Mouse (Mus musculus) intestine, embryonic 15.5 days (tissue): ENCODE data around the gene Tvp23a. TPM values are rescaled to one million over a fixed set of nuclear protein-coding genes. Genes with fewer than 3 reads are reported as not detected.
A peak's percentile ranks its signal among the peaks of the same experiment; 100 is the strongest.

Experiments used
- ATAC-seq: fragments of 200-750 bp; cut with Nextera tagmentation; 2 replicates; pipeline ENCODE4 v1.8.0; 2017; ENCODE audit warnings: moderate TSS enrichment, moderate library complexity
- H3K27ac ChIP-seq: fragments of 300-500 bp; sonication (generic); 2 replicates; pipeline ENCODE4 v1.5.1; 2015; ENCODE audit warnings: mild to moderate bottlenecking, inconsistent platforms
- H3K27me3 ChIP-seq: fragments of 300-500 bp; sonication (generic); replicated peaks from 2 replicates; pipeline ENCODE4 v1.6.1; 2015; ENCODE audit warnings: inconsistent platforms
- H3K36me3 ChIP-seq: fragments of 300-500 bp; sonication (generic); 2 replicates; pipeline ENCODE4 v1.6.1; 2015; ENCODE audit warnings: inconsistent platforms
- H3K4me1 ChIP-seq: fragments of 300-500 bp; sonication (generic); replicated peaks from 2 replicates; pipeline ENCODE4 v1.6.1; 2015; ENCODE audit warnings: inconsistent platforms
- H3K4me2 ChIP-seq: fragments of 300-500 bp; sonication (generic); replicated peaks from 2 replicates; pipeline ENCODE4 v1.6.1; 2015; ENCODE audit warnings: mild to moderate bottlenecking, inconsistent platforms
- H3K4me3 ChIP-seq: fragments of 300-500 bp; sonication (generic); replicated peaks from 2 replicates; pipeline ENCODE4 v1.5.1; 2015; ENCODE audit warnings: inconsistent platforms
- H3K9ac ChIP-seq: fragments of 300-500 bp; sonication (generic); 2 replicates; pipeline ENCODE4 v1.6.1; 2015; ENCODE audit warnings: inconsistent platforms
- H3K9me3 ChIP-seq: fragments of 300-500 bp; sonication (generic); 2 replicates; pipeline ENCODE4 v1.6.1; 2016; ENCODE audit warnings: inconsistent platforms
- WGBS: fragments of 180-500 bp; shearing (Covaris S2); methylation state at CpG from one replicate; pipeline ENCODE4 v1.1.7; 2015; 5-methylcytosine and 5-hydroxymethylcytosine counted together
- polyA plus RNA-seq: library from polyadenylated mRNA; unstranded; fragments of >200 nt; fragmentation: Nextera tagmentation; extraction: Ambion mirVana; gene quantifications from 2 replicates; pipeline ENCODE4 v1.2.1, GENCODE M21; 2015

The Tvp23a gene
- polyA plus RNA-seq, 1 experiment from 2014 or later: 9.0 TPM

DNA sequence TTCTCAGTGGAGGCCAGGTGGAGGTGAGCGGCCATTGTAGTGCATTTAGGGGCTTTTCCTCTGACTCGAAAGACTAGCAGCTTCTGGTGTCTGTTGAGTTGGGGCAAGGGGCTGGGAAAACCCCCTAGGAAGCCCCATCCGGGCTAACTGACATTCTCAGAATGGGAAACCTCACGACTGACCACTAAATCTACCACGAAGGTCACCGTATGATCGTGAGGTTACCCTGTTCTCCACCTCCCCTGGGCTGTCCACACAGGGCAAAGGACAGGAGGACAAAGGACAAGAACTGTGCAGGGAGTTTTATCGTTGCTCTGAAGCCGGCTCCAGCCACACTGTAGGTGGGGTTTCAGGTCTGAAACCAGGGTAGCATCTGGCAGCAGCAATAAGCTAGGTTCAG lies 1.8 kb upstream of the Tvp23a start:
- WGBS: 80% methylated on average over 9 of the region's 9 CpGs
- no peaks in the 10 kb centered on the region for H3K36me3 ChIP-seq
- H3K4me2 ChIP-seq: no peak overlapping the region
- H3K9ac ChIP-seq: no peak overlapping the region
- no peak overlapping the region for H3K27ac ChIP-seq
- no peaks in the 10 kb centered on the region for H3K27me3 ChIP-seq
- ATAC-seq: no peak
- peaks cover 26% of the 10 kb centered on the region for H3K4me1 ChIP-seq
- H3K9me3 ChIP-seq: no peaks in the 10 kb centered on the region
- H3K4me3 ChIP-seq: no peak overlapping the region

DNA sequence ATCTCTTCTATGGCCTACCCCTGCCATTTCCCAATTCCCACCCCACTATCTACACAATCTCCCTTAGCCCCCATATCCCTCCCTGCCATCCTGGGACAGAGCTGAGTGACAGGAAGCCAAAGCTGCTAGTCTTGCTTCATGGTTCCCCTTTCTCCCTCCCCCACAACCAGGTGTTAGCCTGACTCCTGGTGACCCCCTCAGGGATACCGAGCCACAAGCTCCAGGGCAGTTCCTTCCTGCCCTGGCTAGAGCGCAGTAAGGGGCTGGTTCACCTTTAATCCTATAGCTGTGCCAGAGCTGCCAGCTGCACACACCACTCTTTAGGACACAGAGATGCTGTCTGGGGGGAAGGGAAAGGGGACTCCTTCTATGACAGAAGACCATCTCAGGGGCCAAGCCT lies 619 bp upstream of the Tvp23a start:
- Histone ChIP-seq H3K4me2 (peak overlapping the region; percentile 63), H3K4me1 (peaks cover 22% of the 10 kb centered on the region), H3K36me3 (no peaks in the 10 kb centered on the region), H3K27me3 (no peaks in the 10 kb centered on the region), H3K4me3 (peak overlapping the region; percentile 38), H3K27ac (no peak overlapping the region), H3K9ac (peak overlapping the region; percentile 21; the same call in 1 of the 2 replicates), H3K9me3 (no peaks in the 10 kb centered on the region)
- WGBS: 71% methylated on average over 2 of the region's 2 CpGs
- 0 out of 2 replicates have a peak, but pooled peaks have one; percentile 6 for ATAC-seq

DNA sequence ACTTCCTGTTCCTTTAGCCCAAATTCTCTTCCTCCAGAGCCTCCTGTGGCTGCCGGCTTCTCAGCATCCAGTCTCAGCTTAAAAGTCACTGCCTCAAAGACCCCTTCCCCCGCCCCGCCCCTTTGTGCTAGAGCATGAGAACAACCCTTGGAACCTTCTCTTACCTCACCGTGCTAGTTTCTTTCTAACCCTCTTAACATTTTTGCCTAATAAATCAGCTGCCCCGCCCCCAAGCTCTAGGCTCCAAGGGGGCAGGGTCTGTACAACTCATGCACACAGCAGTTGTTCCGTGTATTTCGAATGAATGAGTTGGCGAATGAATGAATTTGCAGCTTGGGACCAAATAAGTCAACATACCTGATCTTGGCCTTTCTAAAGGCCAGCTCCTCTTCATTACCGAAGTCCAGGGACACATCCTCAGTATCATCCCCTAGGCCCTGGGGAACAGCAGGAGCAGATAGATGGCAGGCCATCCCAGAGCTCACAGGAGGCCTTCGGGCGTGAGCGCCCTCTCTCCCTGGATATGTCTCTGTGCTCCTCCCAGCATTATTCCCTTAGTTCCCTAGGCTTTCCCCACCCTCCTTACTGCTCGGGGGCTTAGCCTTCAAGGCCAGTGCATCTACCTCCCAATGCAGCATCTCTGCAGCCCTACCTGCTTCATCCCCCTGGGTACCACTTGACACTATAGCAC lies 444 bp downstream of the Tvp23a start:
- H3K9ac ChIP-seq: peak overlapping the region; percentile 37
- H3K4me2 ChIP-seq: peak overlapping the region; percentile 63
- no peaks in the 10 kb centered on the region for H3K9me3 ChIP-seq
- peak; percentile 65 for ATAC-seq
- H3K27ac ChIP-seq: peak overlapping the region; percentile 13; the same call in 1 of the 2 replicates
- H3K4me3 ChIP-seq: peak overlapping the region; percentile 38
- 23% methylated on average over 13 of the region's 13 CpGs for WGBS
- no peaks in the 10 kb centered on the region for H3K36me3 ChIP-seq
- no peaks in the 10 kb centered on the region for H3K27me3 ChIP-seq
- H3K4me1 ChIP-seq: peaks cover 15% of the 10 kb centered on the region

DNA sequence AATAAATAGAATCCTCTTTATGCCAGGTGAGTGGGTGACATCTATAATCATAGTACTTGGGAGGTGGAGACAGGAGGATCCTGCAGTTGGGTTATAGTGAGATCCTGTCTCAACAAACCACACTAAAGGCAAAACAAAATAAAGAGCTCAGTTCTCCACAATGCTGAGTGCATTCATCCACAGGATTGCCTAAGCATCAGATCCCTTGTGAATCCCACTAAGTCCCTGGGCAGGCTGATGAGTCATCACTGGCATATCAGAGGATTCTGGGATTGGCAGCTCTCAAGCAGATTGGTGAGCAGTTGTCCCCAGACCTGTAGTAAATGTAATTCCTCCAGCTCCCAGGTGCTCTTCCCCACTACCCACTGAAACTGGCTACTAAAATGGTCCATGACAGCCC lies 3.4 kb downstream of the Tvp23a start:
- no peak overlapping the region for H3K27ac ChIP-seq
- H3K4me2 ChIP-seq: no peak overlapping the region
- no peaks in the 10 kb centered on the region for H3K27me3 ChIP-seq
- no peak overlapping the region for H3K4me3 ChIP-seq
- H3K4me1 ChIP-seq: peaks cover 14% of the 10 kb centered on the region
- no peaks in the 10 kb centered on the region for H3K9me3 ChIP-seq
- no peaks in the 10 kb centered on the region for H3K36me3 ChIP-seq
- no peak overlapping the region for H3K9ac ChIP-seq
- ATAC-seq: no peak

DNA sequence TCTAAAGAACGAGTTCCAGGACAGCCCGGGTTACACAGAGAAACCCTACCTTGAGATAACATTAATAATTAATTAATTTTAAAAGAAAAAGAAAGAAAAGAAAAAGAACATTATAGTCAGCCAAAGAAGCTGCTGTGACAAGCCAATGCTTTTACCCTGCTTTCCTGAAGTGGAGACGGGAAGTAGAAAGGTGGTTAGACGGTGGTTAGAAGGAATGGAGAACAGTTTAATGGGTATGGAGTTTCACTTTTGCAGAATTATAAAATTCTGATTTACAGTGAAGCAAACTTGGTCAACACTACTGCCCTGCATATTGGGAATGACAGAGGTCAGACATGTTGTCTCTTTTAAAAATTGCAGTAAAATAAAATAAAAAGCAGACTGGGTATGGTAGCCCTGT lies 5.4 kb downstream of the Tvp23a start:
- ATAC-seq: no peak
- Histone ChIP-seq H3K4me1 (peaks cover 6% of the 10 kb centered on the region), H3K36me3 (no peaks in the 10 kb centered on the region), H3K4me2 (no peak overlapping the region), H3K4me3 (no peak overlapping the region), H3K9me3 (no peaks in the 10 kb centered on the region), H3K27me3 (no peaks in the 10 kb centered on the region), H3K9ac (no peak overlapping the region), H3K27ac (no peak overlapping the region)
- WGBS: 87% methylated on average over 4 of the region's 4 CpGs

DNA sequence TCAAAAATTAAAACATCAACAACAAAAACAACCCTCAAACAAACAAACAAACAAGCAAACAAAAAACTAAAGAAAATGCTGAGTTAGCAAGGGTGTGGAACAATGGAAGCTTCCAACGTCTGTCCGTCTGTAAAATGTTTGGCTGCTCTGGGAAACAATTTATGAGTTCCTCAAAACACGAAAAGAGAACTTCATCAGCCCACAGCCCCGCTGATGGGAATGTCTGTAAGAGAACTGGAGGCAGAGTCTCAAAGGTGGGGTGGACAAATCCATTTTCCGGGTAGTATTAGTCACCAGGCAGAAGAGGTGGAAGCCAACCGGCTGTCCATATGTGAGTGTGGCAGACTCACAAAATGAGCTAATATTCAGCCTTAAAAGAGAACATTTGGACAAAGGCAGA lies 5.8 kb downstream of the Tvp23a start:
- Histone ChIP-seq H3K27me3 (no peaks in the 10 kb centered on the region), H3K4me2 (no peak overlapping the region), H3K4me1 (peaks cover 2% of the 10 kb centered on the region), H3K9ac (no peak overlapping the region), H3K4me3 (no peak overlapping the region), H3K9me3 (no peaks in the 10 kb centered on the region), H3K27ac (no peak overlapping the region), H3K36me3 (no peaks in the 10 kb centered on the region)
- 87% methylated on average over 6 of the region's 6 CpGs for WGBS
- ATAC-seq: no peak

DNA sequence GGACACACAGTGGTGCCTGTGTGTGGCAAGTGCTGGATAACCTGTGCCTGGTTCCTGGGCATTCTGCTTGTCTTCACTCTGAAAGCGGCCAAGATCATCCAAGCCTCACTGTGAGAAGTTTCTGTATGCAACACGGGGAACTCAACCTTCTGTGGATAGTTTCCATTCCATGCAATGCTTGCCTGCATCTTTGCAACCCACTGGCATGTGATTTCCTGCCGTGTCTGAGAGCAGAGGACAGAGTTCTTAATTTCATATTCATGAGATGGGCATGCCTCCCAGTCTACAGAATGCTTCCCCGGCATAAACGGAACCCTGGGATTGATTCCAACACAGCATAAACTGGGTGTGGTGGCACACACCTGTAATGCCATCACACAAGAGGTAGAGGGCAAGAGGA lies 9.1 kb downstream of the Tvp23a start:
- WGBS: 83% methylated on average over 5 of the region's 5 CpGs

DNA sequence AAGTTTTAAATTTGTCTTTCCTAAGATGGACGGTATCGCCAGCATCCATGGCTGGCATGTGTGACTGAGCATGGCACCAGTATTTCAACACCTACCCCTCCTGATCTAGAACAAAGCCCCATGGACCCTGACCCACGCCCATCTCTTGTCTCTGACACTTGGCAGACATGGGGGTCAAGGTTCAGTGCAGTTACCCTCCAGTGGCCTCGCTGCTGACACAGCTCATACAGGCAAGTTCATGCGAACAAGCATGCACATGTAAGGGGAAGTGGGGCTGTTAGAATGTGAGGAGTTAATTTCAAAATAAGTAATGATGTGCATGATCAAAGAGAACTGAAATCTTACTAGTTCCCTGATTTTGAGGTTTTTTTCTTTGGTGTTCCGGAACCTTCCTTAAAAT lies 11.0 kb downstream of the Tvp23a start:
- Histone ChIP-seq H3K27me3 (no peaks in the 10 kb centered on the region), H3K27ac (no peak overlapping the region), H3K4me3 (no peak overlapping the region), H3K9ac (no peak overlapping the region), H3K36me3 (no peaks in the 10 kb centered on the region), H3K4me1 (no peaks in the 10 kb centered on the region), H3K4me2 (no peak overlapping the region), H3K9me3 (no peaks in the 10 kb centered on the region)
- ATAC-seq: peak; percentile 81
- WGBS: 76% methylated on average over 6 of the region's 6 CpGs

More for the DNA sequence above, 9.1 kb downstream of the Tvp23a start:
- no peaks in the 10 kb centered on the region for H3K36me3 ChIP-seq
- no peaks in the 10 kb centered on the region for H3K27me3 ChIP-seq
- H3K9me3 ChIP-seq: no peaks in the 10 kb centered on the region
- H3K4me3 ChIP-seq: no peak overlapping the region
- no peak for ATAC-seq
- H3K4me1 ChIP-seq: no peaks in the 10 kb centered on the region
- H3K4me2 ChIP-seq: no peak overlapping the region
- H3K27ac ChIP-seq: no peak overlapping the region
- no peak overlapping the region for H3K9ac ChIP-seq

DNA sequence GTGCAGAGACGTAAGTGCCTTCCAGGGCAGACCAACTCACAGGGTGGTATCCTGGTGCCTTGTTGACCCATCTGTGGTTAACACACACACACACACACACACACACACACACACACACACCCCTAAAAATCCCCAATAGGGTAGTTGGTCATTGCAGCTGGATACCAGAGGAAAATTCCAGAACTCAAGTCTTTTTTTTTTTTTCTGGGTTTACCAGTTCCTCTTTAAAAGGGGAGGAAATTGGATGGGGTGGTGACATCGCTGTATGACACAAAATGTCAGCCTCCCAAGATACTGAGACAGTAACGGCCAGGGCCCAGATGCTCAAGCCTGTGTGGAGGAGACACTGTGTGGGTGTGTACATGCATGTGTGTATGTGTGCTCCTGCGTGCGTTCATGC lies 13.8 kb downstream of the Tvp23a start:
- Histone ChIP-seq H3K4me1 (no peaks in the 10 kb centered on the region), H3K4me3 (no peak overlapping the region), H3K27me3 (no peaks in the 10 kb centered on the region), H3K9ac (no peak overlapping the region), H3K4me2 (no peak overlapping the region), H3K9me3 (no peaks in the 10 kb centered on the region), H3K27ac (no peak overlapping the region), H3K36me3 (no peaks in the 10 kb centered on the region)
- no peak for ATAC-seq
- WGBS: 86% methylated on average over 5 of the region's 5 CpGs

DNA sequence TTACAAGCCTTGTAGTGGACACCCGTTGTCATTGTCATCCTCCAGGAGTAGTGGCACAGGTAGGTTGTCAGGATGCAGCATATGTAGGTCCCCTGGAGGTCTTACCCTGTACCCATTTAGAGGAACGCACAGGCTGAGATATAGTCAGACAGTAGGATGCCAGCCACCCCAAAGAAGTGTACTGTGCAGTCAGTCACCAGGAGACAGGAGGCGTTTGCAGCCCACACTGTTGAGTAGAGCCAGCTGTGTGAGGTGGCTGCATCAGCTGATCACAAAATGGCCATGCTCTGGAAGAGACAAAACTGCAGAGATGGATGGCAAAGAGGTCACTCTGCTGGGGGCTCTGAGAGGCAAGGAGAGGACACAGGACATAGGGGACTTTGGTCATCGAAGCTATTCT lies 14.8 kb downstream of the Tvp23a start:
- Histone ChIP-seq H3K27ac (no peak overlapping the region), H3K4me1 (no peaks in the 10 kb centered on the region), H3K9me3 (no peaks in the 10 kb centered on the region), H3K36me3 (no peaks in the 10 kb centered on the region), H3K27me3 (no peaks in the 10 kb centered on the region), H3K9ac (no peak overlapping the region), H3K4me2 (no peak overlapping the region), H3K4me3 (no peak overlapping the region)
- no peak for ATAC-seq
- 79% methylated on average over 4 of the region's 4 CpGs for WGBS

DNA sequence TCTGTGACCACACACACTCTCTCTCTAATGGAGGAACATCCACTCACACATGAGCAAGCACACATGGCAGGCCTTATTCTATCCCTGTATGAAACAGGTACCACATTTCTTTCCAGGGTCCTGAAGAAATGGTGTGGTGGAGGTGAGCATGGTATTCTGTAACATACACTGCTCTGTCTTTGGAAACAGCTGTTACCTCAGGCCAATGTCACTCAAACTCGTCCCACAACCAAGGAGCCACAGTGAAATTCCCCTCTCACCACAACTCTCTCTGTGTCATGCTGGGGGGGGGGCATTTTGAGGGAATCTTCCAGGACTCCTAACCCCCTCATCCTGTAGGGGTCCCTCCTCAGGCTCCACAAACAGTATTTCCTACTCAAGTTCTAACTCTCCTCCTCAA lies 15.3 kb downstream of the Tvp23a start:
- Histone ChIP-seq H3K4me3 (no peak overlapping the region), H3K4me2 (no peak overlapping the region), H3K36me3 (no peaks in the 10 kb centered on the region), H3K9ac (no peak overlapping the region), H3K27me3 (no peaks in the 10 kb centered on the region), H3K4me1 (no peaks in the 10 kb centered on the region), H3K27ac (no peak overlapping the region), H3K9me3 (no peaks in the 10 kb centered on the region)
- no peak for ATAC-seq
- WGBS: 83% methylated on average over 1 of the region's 1 CpGs

DNA sequence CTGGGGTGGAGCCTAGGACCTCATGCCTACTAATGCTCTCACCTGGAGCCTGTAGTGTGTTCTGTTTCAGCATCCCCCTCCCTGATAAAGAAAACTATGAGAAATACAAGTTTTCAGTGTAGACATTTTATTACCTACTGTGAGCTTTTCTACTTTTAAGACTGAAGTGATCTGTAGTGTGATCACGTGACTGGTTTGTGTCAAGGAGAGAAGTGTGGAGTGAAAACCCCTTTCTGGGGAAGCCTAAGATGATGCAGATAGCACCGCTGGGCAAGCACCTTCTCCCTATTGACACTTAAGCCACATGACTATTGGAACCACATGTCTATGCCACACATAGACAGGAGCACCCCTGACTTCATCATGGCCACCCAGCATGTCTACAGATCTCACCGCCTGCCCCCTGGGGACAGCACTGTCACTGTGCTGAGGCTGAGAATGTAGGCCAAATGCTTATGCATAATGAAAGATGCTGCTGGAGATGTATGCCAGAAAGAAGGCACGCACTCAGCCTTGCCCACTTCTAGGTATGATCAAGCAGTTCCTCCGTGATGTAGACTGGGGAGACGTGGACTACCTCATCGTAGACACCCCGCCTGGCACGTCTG lies 26.6 kb downstream of the Tvp23a start:
- H3K4me2 ChIP-seq: no peak overlapping the region
- ATAC-seq: no peak
- H3K9ac ChIP-seq: no peak overlapping the region
- H3K27ac ChIP-seq: no peak overlapping the region
- H3K27me3 ChIP-seq: no peaks in the 10 kb centered on the region
- no peaks in the 10 kb centered on the region for H3K9me3 ChIP-seq
- 94% methylated on average over 9 of the region's 9 CpGs for WGBS
- no peak overlapping the region for H3K4me3 ChIP-seq
- no peaks in the 10 kb centered on the region for H3K4me1 ChIP-seq
- peaks cover 48% of the 10 kb centered on the region for H3K36me3 ChIP-seq

DNA sequence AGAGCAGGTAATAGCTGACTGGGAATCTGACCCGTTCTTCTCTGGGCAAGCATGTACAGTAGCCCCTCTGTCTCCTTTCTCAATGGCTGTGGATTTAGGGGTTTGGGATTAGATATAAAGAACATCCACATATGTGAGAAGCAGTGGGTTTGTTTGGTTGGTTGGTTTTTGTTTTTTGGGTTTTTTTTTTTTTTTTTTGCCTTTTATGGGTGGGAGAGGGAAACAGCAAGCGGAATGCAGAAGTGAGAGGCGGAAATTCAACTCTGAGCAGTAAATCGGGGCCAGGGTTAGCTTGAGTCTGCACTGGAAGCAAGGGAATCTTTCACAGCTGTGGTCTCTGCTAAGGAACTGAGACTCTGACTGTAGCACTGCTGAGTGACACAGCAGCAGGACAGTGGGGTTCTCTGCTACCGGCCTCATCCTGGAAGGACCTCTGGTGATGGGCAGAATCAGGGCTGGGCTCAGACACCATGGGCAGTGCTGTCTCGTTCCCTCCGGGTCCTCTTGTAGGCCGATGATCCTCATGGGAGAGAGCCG lies 29.4 kb downstream of the Tvp23a start:
- no peaks in the 10 kb centered on the region for H3K27me3 ChIP-seq
- no peak overlapping the region for H3K27ac ChIP-seq
- H3K36me3 ChIP-seq: peaks cover 53% of the 10 kb centered on the region
- H3K9me3 ChIP-seq: no peaks in the 10 kb centered on the region
- H3K4me1 ChIP-seq: peaks cover 1% of the 10 kb centered on the region; the same call in 1 of the 2 replicates
- no peak overlapping the region for H3K9ac ChIP-seq
- no peak overlapping the region for H3K4me2 ChIP-seq
- ATAC-seq: no peak
- H3K4me3 ChIP-seq: no peak overlapping the region
- 93% methylated on average over 9 of the region's 9 CpGs for WGBS
